Mouse (Mus musculus) MEL (cell line): ENCODE data around the gene Lrrc47. TPM values are rescaled to one million over a fixed set of nuclear protein-coding genes. Genes with fewer than 3 reads are reported as not detected.

Source experiments
- DNase-seq: peaks from one replicate; pipeline ENCODE4 v3.0.0; 2011; ENCODE audit warnings: low read depth, low spot score
- H3K27ac ChIP-seq: 2 replicates; pipeline ENCODE4 v1.5.1; 2012; ENCODE audit warnings: low read depth, mild to moderate bottlenecking, control low read depth, low read length, moderate library complexity; ENCODE audit not compliant: control insufficient read depth
- H3K27me3 ChIP-seq, 2 experiments: fragments of 150-350 bp in 1 of 2; sonication (generic) in 1 of 2; 2 replicates each; pipeline ENCODE4 v1.6.1; 2012; ENCODE audit warnings: low read length in 2 of 2, mild to moderate bottlenecking in 2 of 2, improper control_type of control experiment in 1 of 2, moderate library complexity in 1 of 2; ENCODE audit not compliant: insufficient read depth in 2 of 2, control insufficient read depth in 1 of 2
- H3K36me3 ChIP-seq, 2 experiments: 2 replicates each; pipeline ENCODE4 v1.6.1; 2012 to 2014; ENCODE audit warnings: low read length in 2 of 2, improper control_type of control experiment in 1 of 2, inconsistent platforms in 1 of 2, mild to moderate bottlenecking in 1 of 2; ENCODE audit not compliant: insufficient read depth in 2 of 2, control insufficient read depth in 1 of 2
- H3K4me1 ChIP-seq, 2 experiments: fragments of 150-350 bp in 1 of 2; sonication (generic) in 1 of 2; 2 replicates each; pipeline ENCODE4 v1.6.1; 2012; ENCODE audit warnings: low read length in 2 of 2, improper control_type of control experiment in 1 of 2, mild to moderate bottlenecking in 1 of 2; ENCODE audit not compliant: insufficient read depth in 2 of 2, control insufficient read depth in 1 of 2
- H3K4me3 ChIP-seq, 2 experiments: fragments of 150-350 bp in 1 of 2; sonication (generic) in 1 of 2; 2 replicates each; pipeline ENCODE4 v1.5.1; 2012; ENCODE audit warnings: low read depth in 2 of 2, low read length in 2 of 2, mild to moderate bottlenecking in 2 of 2, moderate library complexity in 2 of 2, control low read depth in 1 of 2, improper control_type of control experiment in 1 of 2; ENCODE audit not compliant: control insufficient read depth in 1 of 2, insufficient read depth in 1 of 2
- H3K79me2 ChIP-seq: 2 replicates; pipeline ENCODE4 v1.6.1; 2012; ENCODE audit warnings: mild to moderate bottlenecking, low read length, moderate library complexity; ENCODE audit not compliant: control insufficient read depth, poor library complexity, insufficient read depth
- H3K9ac ChIP-seq: 2 replicates; pipeline ENCODE4 v1.6.1; 2012; ENCODE audit warnings: low read depth, mild to moderate bottlenecking, control low read depth, low read length, moderate library complexity; ENCODE audit not compliant: control insufficient read depth, poor library complexity, severe bottlenecking
- H3K9me3 ChIP-seq: fragments of 150-350 bp; sonication (generic); replicated peaks from 2 replicates; pipeline ENCODE4 v1.6.1; 2012; ENCODE audit warnings: mild to moderate bottlenecking, low read length, improper control_type of control experiment, moderate library complexity; ENCODE audit not compliant: insufficient read depth
- CHD1 ChIP-seq: IDR thresholded peaks from 2 replicates; pipeline ENCODE4 v1.6.1; 2012; ENCODE audit warnings: low read depth, mild to moderate bottlenecking, inconsistent platforms, low read length, improper control_type of control experiment
- CTCF ChIP-seq, 3 experiments: IDR thresholded peaks in 2 of 3; conservative IDR thresholded peaks in 1 of 3; 2 replicates each; pipeline ENCODE4 v1.5.1; 2011 to 2012; ENCODE audit warnings: low read length in 3 of 3, low read depth in 2 of 3, mild to moderate bottlenecking in 2 of 3, improper control_type of control experiment in 1 of 3, inconsistent platforms in 1 of 3, mixed read lengths in 1 of 3, moderate library complexity in 1 of 3; ENCODE audit not compliant: control insufficient read depth in 1 of 3, insufficient read depth in 1 of 3, poor library complexity in 1 of 3, severe bottlenecking in 1 of 3
- GABPA ChIP-seq: IDR thresholded peaks from 2 replicates; pipeline ENCODE4 v1.6.1; 2012; ENCODE audit warnings: low read depth, mild to moderate bottlenecking, inconsistent platforms, low read length, improper control_type of control experiment, moderate library complexity
- GATA1 ChIP-seq: IDR thresholded peaks from 2 replicates; pipeline ENCODE4 v1.6.1; 2011; ENCODE audit warnings: low read depth, low read length, improper control_type of control experiment
- JUND ChIP-seq: IDR thresholded peaks from 2 replicates; pipeline ENCODE4 v1.6.1; 2011; ENCODE audit warnings: low read depth, mild to moderate bottlenecking, improper control_type of control experiment, low read length
- MAFK ChIP-seq: IDR thresholded peaks from 2 replicates; pipeline ENCODE4 v1.6.1; 2011; ENCODE audit warnings: low read depth, mild to moderate bottlenecking, low read length, improper control_type of control experiment, borderline replicate concordance
- MAZ ChIP-seq: IDR thresholded peaks from 2 replicates; pipeline ENCODE4 v1.6.1; 2012; ENCODE audit warnings: low read depth, mild to moderate bottlenecking, inconsistent platforms, low read length, improper control_type of control experiment
- MXI1 ChIP-seq: IDR thresholded peaks from 2 replicates; pipeline ENCODE4 v1.6.1; 2011; ENCODE audit warnings: mild to moderate bottlenecking, low read depth, low read length, improper control_type of control experiment
- MYB ChIP-seq: IDR thresholded peaks from 2 replicates; pipeline ENCODE4 v1.6.1; 2011; ENCODE audit warnings: mild to moderate bottlenecking, low read depth, low read length, improper control_type of control experiment
- NELFE ChIP-seq: IDR thresholded peaks from 2 replicates; pipeline ENCODE4 v1.6.1; 2011; ENCODE audit warnings: low read depth, low read length, improper control_type of control experiment
- POLR2A ChIP-seq, 2 experiments: IDR thresholded peaks; 2 replicates each; pipeline ENCODE4 v1.6.1; 2011 to 2012; ENCODE audit warnings: low read length in 2 of 2, mild to moderate bottlenecking in 2 of 2, control low read depth in 1 of 2, improper control_type of control experiment in 1 of 2, low read depth in 1 of 2, moderate library complexity in 1 of 2; ENCODE audit not compliant: control insufficient read depth in 1 of 2, insufficient read depth in 1 of 2, poor library complexity in 1 of 2
- POLR2AphosphoS5 ChIP-seq: IDR thresholded peaks from 2 replicates; pipeline ENCODE4 v1.6.1; 2012; ENCODE audit warnings: low read depth, borderline replicate concordance, mild to moderate bottlenecking, inconsistent platforms, low read length, moderate library complexity, mixed read lengths
- RAD21 ChIP-seq: IDR thresholded peaks from 2 replicates; pipeline ENCODE4 v1.6.1; 2011; ENCODE audit warnings: mild to moderate bottlenecking, low read depth, low read length, improper control_type of control experiment
- RCOR1 ChIP-seq: IDR thresholded peaks from 2 replicates; pipeline ENCODE4 v1.6.1; 2012; ENCODE audit warnings: low read depth, mild to moderate bottlenecking, inconsistent platforms, low read length, improper control_type of control experiment
- SIN3A ChIP-seq: IDR thresholded peaks from 2 replicates; pipeline ENCODE4 v1.6.1; 2012; ENCODE audit warnings: low read length, improper control_type of control experiment, inconsistent platforms
- SMC3 ChIP-seq: IDR thresholded peaks from 2 replicates; pipeline ENCODE4 v1.6.1; 2011; ENCODE audit warnings: low read depth, low read length, improper control_type of control experiment
- TBP ChIP-seq: IDR thresholded peaks from 2 replicates; pipeline ENCODE4 v1.8.0; 2011; ENCODE audit warnings: low read depth, low read length, improper control_type of control experiment
- TCF12 ChIP-seq: IDR thresholded peaks from 2 replicates; pipeline ENCODE4 v1.6.1; 2014; ENCODE audit warnings: low read depth, mild to moderate bottlenecking, inconsistent platforms, low read length, improper control_type of control experiment, moderate library complexity
- UBTF ChIP-seq: IDR thresholded peaks from 2 replicates; pipeline ENCODE4 v1.6.1; 2012; ENCODE audit warnings: low read depth, mild to moderate bottlenecking, inconsistent platforms, low read length, improper control_type of control experiment, moderate library complexity, borderline replicate concordance; ENCODE audit not compliant: insufficient read depth
- USF1 ChIP-seq: IDR thresholded peaks from 2 replicates; pipeline ENCODE4 v1.6.1; 2014; ENCODE audit warnings: low read depth, mild to moderate bottlenecking, inconsistent platforms, low read length, improper control_type of control experiment, moderate library complexity
- USF2 ChIP-seq, 2 experiments: IDR thresholded peaks; 2 replicates each; pipeline ENCODE4 v1.6.1; 2011 to 2012; ENCODE audit warnings: improper control_type of control experiment in 2 of 2, low read length in 2 of 2, borderline replicate concordance in 1 of 2, inconsistent platforms in 1 of 2, low read depth in 1 of 2, mild to moderate bottlenecking in 1 of 2; ENCODE audit not compliant: insufficient read depth in 1 of 2
- ZMIZ1 ChIP-seq: IDR thresholded peaks from 2 replicates; pipeline ENCODE4 v1.6.1; 2012; ENCODE audit warnings: low read depth, mild to moderate bottlenecking, inconsistent platforms, low read length, improper control_type of control experiment, moderate library complexity
- polyA plus RNA-seq, 2 experiments: library from polyadenylated mRNA; stranded (reverse) in 1 of 2; unstranded in 1 of 2; fragments of >175 nt in 1 of 2; fragments of >200 nt in 1 of 2; gene quantifications; 2 replicates each; pipeline versions ENCODE4 v1.2.1 to v1.2.4; 2012; ENCODE audit warnings: low replicate concordance in 2 of 2, low read depth in 1 of 2; ENCODE audit not compliant: insufficient read length in 2 of 2, insufficient read depth in 1 of 2, missing spikeins in 1 of 2
- total RNA-seq: library from RNA; depleted of rRNA; stranded (reverse); fragments of 300-350 nt; gene quantifications from 2 replicates; pipeline ENCODE4 v1.2.3, GENCODE M21; 2012

The Lrrc47 gene
- total and polyA plus RNA-seq, 3 experiments = 54.3 to 117 TPM; not detected in 1

DNA sequence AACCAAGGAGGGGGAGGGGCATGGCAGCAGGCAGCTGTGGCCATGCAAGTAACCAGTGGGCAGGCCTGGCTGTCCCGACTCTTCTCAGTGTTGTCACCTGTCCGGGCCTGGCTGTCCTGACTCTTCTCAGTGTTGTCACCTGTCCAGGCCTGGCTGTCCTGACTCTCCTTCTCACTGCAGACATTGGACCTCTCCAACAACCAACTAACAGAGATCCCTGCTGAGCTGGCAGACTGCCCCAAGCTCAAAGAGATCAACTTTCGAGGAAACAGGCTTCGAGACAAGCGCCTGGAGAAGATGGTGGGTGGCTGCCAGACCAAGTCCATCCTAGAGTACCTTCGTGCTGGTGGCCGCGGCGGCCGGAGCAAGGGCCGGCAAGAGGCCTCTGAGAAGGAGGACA lies 3.9 kb downstream of the Lrrc47 start:
- TF ChIP-seq GATA1 (no peak), POLR2A (IDR thresholded peaks at IDR 0.05; ENCODE audit: control insufficient read depth in 1 of 2, insufficient read depth in 1 of 2, low read depth in 1 of 2, low read length in 2 of 2, poor library complexity in 1 of 2) (no peak), SIN3A (no peak), JUND (no peak), TBP (no peak), MAFK (no peak), GABPA (no peak), CHD1 (no peak), MAZ (no peak), USF2 (IDR thresholded peaks at IDR 0.05; ENCODE audit: borderline replicate concordance in 1 of 2, insufficient read depth in 1 of 2, low read depth in 1 of 2, low read length in 2 of 2) (no peak), ZMIZ1 (no peak), UBTF (no peak), RCOR1 (no peak), MYB (no peak), USF1 (no peak), POLR2AphosphoS5 (no peak), MXI1 (no peak)
- no peak overlapping the region for H3K9ac ChIP-seq
- no peak overlapping the region for H3K27ac ChIP-seq
- H3K27me3 ChIP-seq = no peaks in the 10 kb centered on the region
- peaks cover 1 to 4% of the 10 kb centered on the region in 2 experiments; a peak in 3 of 4 replicates for H3K36me3 ChIP-seq
- peaks cover 0 to 12% of the 10 kb centered on the region in 2 experiments; a peak in 2 of 4 replicates for H3K4me1 ChIP-seq
- DNase-seq = no peak
- peaks cover 35% of the 10 kb centered on the region for H3K79me2 ChIP-seq
- no peaks in the 10 kb centered on the region for H3K9me3 ChIP-seq
- H3K4me3 ChIP-seq = no peak overlapping the region

DNA sequence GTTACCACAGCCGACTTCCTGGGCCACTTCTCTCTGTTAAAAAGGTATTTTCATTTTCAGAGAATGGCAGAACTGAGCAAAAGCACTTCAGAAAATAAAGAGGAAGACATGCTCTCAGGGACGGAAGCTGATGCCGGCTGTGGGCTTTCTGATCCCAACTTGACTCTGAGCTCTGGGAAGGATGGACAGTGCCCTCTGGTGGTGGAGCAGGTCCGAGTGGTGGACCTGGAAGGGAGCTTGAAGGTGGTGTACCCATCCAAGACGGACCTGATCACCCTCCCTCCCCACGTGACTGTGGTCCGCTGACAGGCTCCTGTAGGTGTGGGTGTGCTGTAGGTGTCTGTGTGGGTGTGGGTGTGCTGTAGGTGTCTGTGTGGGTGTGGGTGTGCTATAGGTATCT lies 8.0 kb downstream of the Lrrc47 start:
- H3K9me3 ChIP-seq = no peaks in the 10 kb centered on the region
- DNase-seq = peak; percentile 64
- H3K4me1 ChIP-seq = peaks cover 0 to 13% of the 10 kb centered on the region in 2 experiments; a peak in 3 of 4 replicates
- H3K4me3 ChIP-seq = no peak overlapping the region
- peaks cover 9% of the 10 kb centered on the region for H3K79me2 ChIP-seq
- H3K9ac ChIP-seq = no peak overlapping the region
- peaks cover 1 to 9% of the 10 kb centered on the region in 2 experiments for H3K36me3 ChIP-seq
- TF ChIP-seq JUND (no peak), NELFE (no peak), TCF12 (no peak), SMC3 (peak; percentile 37), RAD21 (peak; percentile 26), USF2 (IDR thresholded peaks at IDR 0.05; ENCODE audit: borderline replicate concordance in 1 of 2, insufficient read depth in 1 of 2, low read depth in 1 of 2, low read length in 2 of 2) (no peak), CTCF (IDR thresholded peaks at IDR 0.05 in 2 of 3, conservative IDR thresholded peaks at IDR 0.05 in 1 of 3; ENCODE audit: control insufficient read depth in 1 of 3, insufficient read depth in 1 of 3, low read depth in 2 of 3, low read length in 3 of 3, poor library complexity in 1 of 3, severe bottlenecking in 1 of 3) (peak; percentile 58 to 81 (median 74))
- H3K27ac ChIP-seq = no peak overlapping the region
- H3K27me3 ChIP-seq = no peaks in the 10 kb centered on the region
